Comparison of ENCODE assay signal across 17 mouse cellular contexts in the genomic region with DNA sequence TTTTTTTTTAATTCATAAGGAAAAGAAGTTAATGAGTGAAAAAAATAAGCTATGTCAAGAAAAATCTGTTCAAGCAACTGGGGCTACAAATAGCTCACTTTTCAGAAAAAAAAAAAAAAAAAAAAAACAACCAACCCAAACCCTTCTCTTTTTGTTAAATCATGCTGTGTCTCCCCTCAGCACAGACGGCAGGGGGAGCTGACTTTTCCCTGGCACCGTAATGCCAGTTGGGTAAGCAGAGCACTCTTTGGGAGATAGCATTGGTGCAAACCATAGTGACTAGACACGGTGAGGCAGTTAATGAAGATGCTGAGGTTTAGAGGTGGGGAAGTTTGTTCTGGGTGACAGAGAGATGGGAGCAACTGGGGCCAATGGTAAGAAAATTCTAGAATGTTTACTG. TPM values are rescaled to one million over a fixed set of nuclear protein-coding genes. Genes with fewer than 3 reads are reported as not detected.
DNase-seq lines count a peak whose midpoint lies in the region; ATAC-seq and TF ChIP-seq lines count a peak whose summit lies in the region.
"Had no signal": no experiment of that assay in that cellular context is flagged by ENCODE, and none has a peak within 500 bp of the region (broad histone marks: within the 10 kb centered on the region; RNA-seq: fewer than 3 reads in every experiment).

No protein-coding gene starts in this region.

- intact Hi-C loops in heart, postnatal 36 days (cut with DNase I): no loop called here

- TF ChIP-seq EP300 in lung, postnatal 0 days (IDR thresholded peaks at IDR 0.05): no peak

- DNase-seq in heart, adult 11 months: peak; percentile 24
- no peak for DNase-seq in heart, postnatal 36 days
- no peak for DNase-seq in lung, postnatal 0 days (ENCODE audit: low spot score)
- no peak for DNase-seq in lung, postnatal 14 days
- DNase-seq in ES-E14 (ENCODE audit: low read depth, low spot score): no peak
- DNase-seq in embryonic facial prominence, embryonic 10.5 days (ENCODE audit: low spot score): peak; percentile 9
- DNase-seq in ovary, adult 18-20 months (ENCODE audit: low spot score): no peak
- no peak for DNase-seq in kidney, adult 8-10 months
- DNase-seq: cerebellum, adult 8-10 months; kidney, adult 18-20 months; retina, postnatal 1 day had no signal

- in situ Hi-C loops in ES-E14 (cut with MboI; ENCODE audit: low sequenced_read_pairs in 2 of 2, unreplicated experiment in 2 of 2): no loop called here

- no peaks in the 10 kb centered on the region for H3K36me3 ChIP-seq in lung, postnatal 0 days (ENCODE audit: insufficient read depth, low read length)
- H3K36me3 ChIP-seq in ES-E14 (ENCODE audit: control insufficient read depth, insufficient read depth, low read length, poor library complexity, severe bottlenecking): no peaks in the 10 kb centered on the region
- no peaks in the 10 kb centered on the region for H3K36me3 ChIP-seq in embryonic facial prominence, embryonic 10.5 days (replicated peaks)
- H3K36me3 ChIP-seq: embryonic facial prominence, embryonic 13.5 days; stomach, embryonic 15.5 days had no signal

- 49% methylated on average over 3 of the region's 3 CpGs for WGBS in lung, postnatal 0 days
- 54% methylated on average over 3 of the region's 3 CpGs for WGBS in embryonic facial prominence, embryonic 10.5 days

- no peak overlapping the region for H3K27ac ChIP-seq in lung, postnatal 0 days (ENCODE audit: low read length)
- H3K27ac ChIP-seq in ES-E14 (ENCODE audit: insufficient read depth, low read depth, low read length, poor library complexity, severe bottlenecking): no peak overlapping the region
- no peak overlapping the region for H3K27ac ChIP-seq in embryonic facial prominence, embryonic 10.5 days (replicated peaks)
- H3K27ac ChIP-seq: embryonic facial prominence, embryonic 13.5 days; heart, adult 2 months; stomach, embryonic 15.5 days had no signal

- H3K9me3 ChIP-seq in lung, postnatal 0 days (ENCODE audit: low read length): no peaks in the 10 kb centered on the region
- no peaks in the 10 kb centered on the region for H3K9me3 ChIP-seq in ES-E14 (ENCODE audit: control insufficient read depth, insufficient read depth, low read depth, low read length)
- no peaks in the 10 kb centered on the region for H3K9me3 ChIP-seq in embryonic facial prominence, embryonic 10.5 days
- H3K9me3 ChIP-seq: embryonic facial prominence, embryonic 13.5 days; stomach, embryonic 15.5 days had no signal

- peak; percentile 48 for TF ChIP-seq CTCF in lung, postnatal 0 days (IDR thresholded peaks at IDR 0.05)

- H3K4me2 ChIP-seq in lung, postnatal 0 days (replicated peaks; ENCODE audit: low read depth, low read length): no peak overlapping the region
- H3K4me2 ChIP-seq: embryonic facial prominence, embryonic 13.5 days; stomach, embryonic 15.5 days had no signal

- peaks cover 3% of the 10 kb centered on the region; the same call in 1 of the 2 replicates for H3K27me3 ChIP-seq in lung, postnatal 0 days (replicated peaks; ENCODE audit: insufficient read depth, low read length)
- peaks cover 59% of the 10 kb centered on the region for H3K27me3 ChIP-seq in embryonic facial prominence, embryonic 10.5 days (replicated peaks; ENCODE audit: low read depth, poor library complexity, severe bottlenecking)
- H3K27me3 ChIP-seq: stomach, embryonic 15.5 days had no signal

- H3K4me1 ChIP-seq in lung, postnatal 0 days (ENCODE audit: insufficient read depth, low read depth, low read length): no peaks in the 10 kb centered on the region
- H3K4me1 ChIP-seq in ES-E14 (ENCODE audit: control insufficient read depth in 2 of 2, insufficient read depth in 2 of 2, low read length in 2 of 2, poor library complexity in 1 of 2): peaks cover 0 to 6% of the 10 kb centered on the region in 2 experiments; a peak in 2 of 4 replicates
- peaks cover 27% of the 10 kb centered on the region for H3K4me1 ChIP-seq in embryonic facial prominence, embryonic 10.5 days

- ATAC-seq in lung, postnatal 0 days: no peak

- no peak overlapping the region for H3K4me3 ChIP-seq in lung, postnatal 0 days (ENCODE audit: low read depth, low read length)
- no peak overlapping the region for H3K4me3 ChIP-seq in ES-E14 (ENCODE audit: insufficient read depth in 1 of 2, low read depth in 1 of 2, low read length in 2 of 2, poor library complexity in 1 of 2, severe bottlenecking in 1 of 2)
- no peak overlapping the region for H3K4me3 ChIP-seq in embryonic facial prominence, embryonic 10.5 days
- H3K4me3 ChIP-seq: embryonic facial prominence, embryonic 13.5 days; heart, adult 2 months; megakaryocyte, embryonic 14.5 days; stomach, embryonic 15.5 days had no signal

- no peak overlapping the region for H3K9ac ChIP-seq in lung, postnatal 0 days (replicated peaks; ENCODE audit: low read depth)
- no peak overlapping the region for H3K9ac ChIP-seq in ES-E14 (ENCODE audit: insufficient read depth, low read depth, low read length, poor library complexity, severe bottlenecking)
- H3K9ac ChIP-seq: stomach, embryonic 15.5 days had no signal

TF ChIP-seq in ES-E14, 5 proteins besides CTCF, POLR2A, EP300 and RAD21:
- TF ChIP-seq ZC3H11A (IDR thresholded peaks at IDR 0.05; ENCODE audit: borderline replicate concordance, low read depth, low read length) (no peak), ZNF384 (IDR thresholded peaks at IDR 0.05; ENCODE audit: low read depth, low read length) (0 out of 2 replicates have a peak, but pooled peaks have one; percentile 17)

RNA-seq across cellular contexts. Expression of gene Sept5, which starts 2.3 kb away (rescaled TPM):
- 1 to 10 TPM; 3.7 to 3.8 TPM for total RNA-seq in heart, postnatal 36 days (2021)
- polyA plus RNA-seq in lung, postnatal 0 days (2015; fragmentation: Nextera tagmentation; extraction: Ambion mirVana): 8.5 and 9.6 TPM in 2 replicates
- 0.74 and 3.0 TPM in 2 replicates for total RNA-seq in ES-E14 (2012; rRNA removed)
- polyA plus RNA-seq in embryonic facial prominence, embryonic 10.5 days (2016; fragmentation: Nextera tagmentation; extraction: Ambion mirVana): 30.2 and 32.2 TPM in 2 replicates

RNA-seq across cellular contexts. Expression of gene Gm49601, which starts 5.8 kb away (rescaled TPM):
- total RNA-seq in heart, postnatal 36 days (2021): 1 to 10 TPM in 1 of 2 experiments, under 1 TPM in 1; 0.60 to 1.6 TPM
- polyA plus RNA-seq in lung, postnatal 0 days (2015; fragmentation: Nextera tagmentation; extraction: Ambion mirVana): 2.2 and 3.1 TPM in 2 replicates
- total RNA-seq in ES-E14 (2012; rRNA removed): 0.85 and 1.7 TPM in 2 replicates
- polyA plus RNA-seq in embryonic facial prominence, embryonic 10.5 days (2016; fragmentation: Nextera tagmentation; extraction: Ambion mirVana): 3.2 and 3.6 TPM in 2 replicates
- total RNA-seq: hematopoietic stem cell, adult 5-6 weeks; liver, adult 2 months had no signal
- polyA plus RNA-seq: liver, adult 2 months had no signal

RNA-seq across cellular contexts. Expression of gene Gp1bb, which starts 9.9 kb away (rescaled TPM):
- total RNA-seq in heart, postnatal 36 days (2021): 1 to 10 TPM; 1.2 TPM
- polyA plus RNA-seq in lung, postnatal 0 days (2015; fragmentation: Nextera tagmentation; extraction: Ambion mirVana): 7.9 and 8.8 TPM in 2 replicates
- total RNA-seq in ES-E14 (2012; rRNA removed): 0.11 TPM in 1 of 2 replicates, not detected in the other
- polyA plus RNA-seq in embryonic facial prominence, embryonic 10.5 days (2016; fragmentation: Nextera tagmentation; extraction: Ambion mirVana): 2.6 and 3.5 TPM in 2 replicates
- total RNA-seq: liver, adult 2 months had no signal
- polyA plus RNA-seq: liver, adult 2 months had no signal

RNA-seq across cellular contexts. Expression of gene Tbx1, which starts 41.6 kb away (rescaled TPM):
- 1 to 10 TPM in 1 of 2 experiments, under 1 TPM in 1; 0.51 to 2.2 TPM for total RNA-seq in heart, postnatal 36 days (2021)
- 7.6 and 7.8 TPM in 2 replicates for polyA plus RNA-seq in lung, postnatal 0 days (2015; fragmentation: Nextera tagmentation; extraction: Ambion mirVana)
- total RNA-seq in ES-E14 (2012; rRNA removed): 0.11 and 0.27 TPM in 2 replicates
- 8.1 and 9.5 TPM in 2 replicates for polyA plus RNA-seq in embryonic facial prominence, embryonic 10.5 days (2016; fragmentation: Nextera tagmentation; extraction: Ambion mirVana)
- total RNA-seq: hematopoietic stem cell, adult 5-6 weeks; liver, adult 2 months had no signal

Comparison
In these comparisons a context has a peak if more than half of its experiments do, and no peak if none do; other contexts are left out.
1. DNase-seq: peak in heart, adult 11 months (single experiment) and embryonic facial prominence, embryonic 10.5 days (single experiment); none in heart, postnatal 36 days (0 of 2), lung, postnatal 0 days (single experiment), lung, postnatal 14 days (single experiment), ES-E14 (single experiment), ovary, adult 18-20 months (single experiment) and kidney, adult 8-10 months (0 of 2).